Comparison of ENCODE assay signal across 8 mouse cellular contexts in genomic region chr4:45097198-45097872, GRCm38 (mm10). TPM values are rescaled to one million over a fixed set of nuclear protein-coding genes. Genes with fewer than 3 reads are reported as not detected.
A peak's percentile ranks its signal among the peaks of the same experiment; 100 is the strongest.
DNase-seq lines count a peak whose midpoint lies in the region; ATAC-seq and TF ChIP-seq lines count a peak whose summit lies in the region.

No protein-coding gene starts in this region.

- 25% methylated on average over 7 of the region's 7 CpGs for WGBS in hindbrain, embryonic 16.5 days
- WGBS in stomach, postnatal 0 days: 22% methylated on average over 7 of the region's 7 CpGs

- no peak overlapping the region for H3K4me2 ChIP-seq in hindbrain, embryonic 16.5 days (ENCODE audit: low read length)
- no peak overlapping the region for H3K4me2 ChIP-seq in stomach, postnatal 0 days (replicated peaks; ENCODE audit: low read depth)

- no peak overlapping the region for H3K9ac ChIP-seq in hindbrain, embryonic 16.5 days (ENCODE audit: low read depth, low read length)
- no peak overlapping the region for H3K9ac ChIP-seq in stomach, postnatal 0 days (ENCODE audit: low read length)

- peak; percentile 79 for DNase-seq in layer of hippocampus, adult 11-12 months (ENCODE audit: low spot score)
- DNase-seq in layer of hippocampus, adult 9-10 months (ENCODE audit: low spot score): no peak
- DNase-seq in adrenal gland, postnatal 36 days: peak; percentile 63 to 74
- peak; percentile 58 to 82 for DNase-seq in left cerebral cortex, postnatal 14 days (ENCODE audit: low spot score in 2 of 2)
- DNase-seq in naive thymus-derived CD4-positive, alpha-beta T cell, adult 2 months (ENCODE audit: low read depth): peak; percentile 85
- peak; percentile 79 for DNase-seq in stomach, postnatal 0 days (ENCODE audit: low spot score)

- TF ChIP-seq POLR2A in embryonic fibroblast, embryonic 13.5 days (IDR thresholded peaks at IDR 0.05; ENCODE audit: low read depth, low read length): no peak

- intact Hi-C loops in left cerebral cortex, postnatal 14 days (cut with DNase I): no loop called here

- no peak overlapping the region for H3K27ac ChIP-seq in embryonic fibroblast, embryonic 13.5 days (ENCODE audit: insufficient read depth, low read length)
- no peak overlapping the region for H3K27ac ChIP-seq in hindbrain, embryonic 16.5 days (ENCODE audit: low read depth, low read length)
- H3K27ac ChIP-seq in stomach, postnatal 0 days (replicated peaks): no peak overlapping the region

- no peaks in the 10 kb centered on the region for H3K9me3 ChIP-seq in hindbrain, embryonic 16.5 days (ENCODE audit: control insufficient read depth, low read length)
- H3K9me3 ChIP-seq in stomach, postnatal 0 days (ENCODE audit: control insufficient read depth, low read length): no peaks in the 10 kb centered on the region

- TF ChIP-seq CTCF in embryonic fibroblast, embryonic 13.5 days (IDR thresholded peaks at IDR 0.05; ENCODE audit: borderline replicate concordance, insufficient read depth, low read length): peak; percentile 94
- peak; percentile 96 for TF ChIP-seq CTCF in stomach, postnatal 0 days (IDR thresholded peaks at IDR 0.05; ENCODE audit: low read depth)

- 0 out of 2 replicates have a peak, but pooled peaks cover 3% of the 10 kb centered on the region for H3K36me3 ChIP-seq in hindbrain, embryonic 16.5 days (ENCODE audit: control insufficient read depth, insufficient read depth, low read length)
- H3K36me3 ChIP-seq in stomach, postnatal 0 days (ENCODE audit: control insufficient read depth, insufficient read depth, low read length): 0 out of 2 replicates have a peak, but pooled peaks cover 4% of the 10 kb centered on the region

- H3K4me3 ChIP-seq in embryonic fibroblast, embryonic 13.5 days (ENCODE audit: insufficient read depth, low read length): no peak overlapping the region
- H3K4me3 ChIP-seq in hindbrain, embryonic 16.5 days (ENCODE audit: low read length): no peak overlapping the region
- H3K4me3 ChIP-seq in stomach, postnatal 0 days (ENCODE audit: low read depth, low read length): no peak overlapping the region

- no peaks in the 10 kb centered on the region for H3K4me1 ChIP-seq in embryonic fibroblast, embryonic 13.5 days (ENCODE audit: control insufficient read depth, insufficient read depth, low read length)
- H3K4me1 ChIP-seq in hindbrain, embryonic 16.5 days (ENCODE audit: control insufficient read depth, insufficient read depth, low read depth, low read length): no peaks in the 10 kb centered on the region
- H3K4me1 ChIP-seq in stomach, postnatal 0 days (replicated peaks; ENCODE audit: control insufficient read depth, insufficient read depth): no peaks in the 10 kb centered on the region

- H3K27me3 ChIP-seq in hindbrain, embryonic 16.5 days (replicated peaks; ENCODE audit: control insufficient read depth, insufficient read depth, low read length): no peaks in the 10 kb centered on the region
- no peaks in the 10 kb centered on the region for H3K27me3 ChIP-seq in stomach, postnatal 0 days (ENCODE audit: control insufficient read depth, insufficient read depth, low read length)

- TF ChIP-seq EP300 in stomach, postnatal 0 days (optimal IDR thresholded peaks at IDR 0.05): no peak

- ATAC-seq in hindbrain, embryonic 16.5 days: peak; percentile 73; the same call in 1 of the 2 replicates
- ATAC-seq in stomach, postnatal 0 days (ENCODE audit: low FRiP score, low TSS enrichment): no peak

RNA-seq across cellular contexts. Expression of gene Tomm5, which starts 10.6 kb away (rescaled TPM):
- 100 to 1,000 TPM in 1 of 2 experiments, 10 to 100 TPM in 1; 90.2 to 110 TPM for total RNA-seq in adrenal gland, postnatal 36 days (2021)
- 85.1 and 105 TPM in 2 replicates for polyA plus RNA-seq in embryonic fibroblast, embryonic 13.5 days (2011; ENCODE audit: insufficient read length, low read depth, missing spikeins)
- 154 and 185 TPM in 2 replicates for polyA plus RNA-seq in hindbrain, embryonic 16.5 days (2015; fragmentation: Nextera tagmentation; extraction: Ambion mirVana)
- 10 to 100 TPM; 68.3 to 76.1 TPM for total RNA-seq in left cerebral cortex, postnatal 14 days (2021)
- polyA plus RNA-seq in stomach, postnatal 0 days (2015; fragmentation: Nextera tagmentation; extraction: Ambion mirVana): 243 and 257 TPM in 2 replicates

RNA-seq across cellular contexts. Expression of gene Fbxo10, which starts 12.9 kb away (rescaled TPM):
- 10 to 100 TPM in 1 of 2 experiments, 1 to 10 TPM in 1; 7.2 to 10.6 TPM for total RNA-seq in adrenal gland, postnatal 36 days (2021)
- polyA plus RNA-seq in embryonic fibroblast, embryonic 13.5 days (2011; ENCODE audit: insufficient read length, low read depth, missing spikeins): 10.5 and 14.0 TPM in 2 replicates
- polyA plus RNA-seq in hindbrain, embryonic 16.5 days (2015; fragmentation: Nextera tagmentation; extraction: Ambion mirVana): 18.7 and 22.1 TPM in 2 replicates
- total RNA-seq in left cerebral cortex, postnatal 14 days (2021): 10 to 100 TPM; 35.5 to 38.4 TPM
- polyA plus RNA-seq in stomach, postnatal 0 days (2015; fragmentation: Nextera tagmentation; extraction: Ambion mirVana): 3.7 and 4.1 TPM in 2 replicates
